Mouse (Mus musculus): ENCODE data around the gene Chrna4.

Chrna4 gene

GRCm38 (mm10) chr2:181043437-181043836 is at the start of gene Chrna4:
Gene Chrna4, minus strand, starts transcription at chr2:181043546.
- DNase-seq = no peak

- no peak for DNase-seq
Measured at GRCm38 (mm10) chr2:181090123-181090522, 46.8 kb upstream of the Chrna4 start.

- no peak for DNase-seq
Measured at GRCm38 (mm10) chr2:181084997-181085396, 41.7 kb upstream of the Chrna4 start.

DNA sequence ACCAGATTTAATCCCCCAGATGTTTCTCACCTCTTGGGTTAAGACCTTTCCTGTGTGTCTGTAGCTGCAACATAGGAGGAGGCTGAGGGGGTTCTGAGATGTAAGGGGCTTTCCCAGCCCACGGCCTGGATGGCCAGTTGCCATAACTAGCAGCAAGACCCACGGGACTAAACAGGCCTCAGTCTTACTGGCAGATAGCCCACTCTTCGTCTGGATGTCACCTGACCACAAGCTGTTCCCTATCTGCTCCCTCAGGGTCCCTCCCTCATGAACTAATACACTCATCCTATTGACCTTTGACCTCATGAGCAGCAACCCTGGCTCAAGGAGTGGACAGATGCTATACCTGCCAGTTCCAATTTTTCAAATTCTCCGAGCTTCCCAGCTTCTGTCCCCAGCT is 40.6 kb upstream of the Chrna4 start:
- no peak for DNase-seq

DNA sequence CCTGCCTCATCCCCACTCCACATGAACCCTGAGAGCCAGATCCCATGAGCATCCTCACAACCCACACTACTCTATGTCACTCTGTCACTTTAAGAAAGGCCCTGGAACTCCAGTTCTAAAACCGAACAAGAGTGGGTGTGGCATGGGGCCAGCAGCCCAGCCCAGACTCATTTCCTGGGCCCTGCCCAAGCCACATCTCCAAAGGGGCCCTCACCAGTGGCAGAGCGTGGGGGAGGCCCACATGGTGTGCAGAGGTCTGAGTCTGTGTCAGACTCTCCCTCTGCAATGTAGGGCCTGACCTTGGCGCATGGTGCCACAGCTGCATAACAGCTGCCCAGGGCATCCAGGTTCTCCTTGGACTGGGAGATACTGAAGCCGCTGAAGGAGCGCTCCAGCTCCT is 37.5 kb upstream of the Chrna4 start:
- DNase-seq = no peak

DNA sequence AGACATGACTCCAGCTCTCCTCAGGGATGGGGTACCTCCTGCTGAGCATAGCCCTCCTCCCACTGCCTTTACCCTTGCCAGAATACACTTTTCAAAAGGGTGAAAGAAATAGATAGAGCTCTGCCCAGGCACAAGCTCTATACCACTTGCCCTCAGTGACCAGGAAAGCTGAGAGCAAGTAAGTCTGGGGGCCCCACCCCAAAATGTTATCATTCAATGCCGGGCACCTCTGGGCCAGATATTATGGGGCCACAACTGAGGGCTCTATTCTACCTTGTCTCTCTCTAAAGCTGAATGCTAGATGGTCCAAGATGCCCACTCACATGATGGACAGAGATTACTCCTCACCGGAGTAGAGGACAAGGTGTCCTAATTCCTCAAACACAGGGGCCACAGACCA is 36.2 kb upstream of the Chrna4 start:
- no peak for DNase-seq

- no peak for DNase-seq
Measured at GRCm38 (mm10) chr2:181078908-181079307, 35.6 kb upstream of the Chrna4 start.

GRCm38 (mm10) chr2:181075501-181075900 is 32.2 kb upstream of the Chrna4 start:
- no peak for DNase-seq

- no peak for DNase-seq
Measured at GRCm38 (mm10) chr2:181072403-181072714, 29.0 kb upstream of the Chrna4 start.

- peak; percentile 92 for DNase-seq
Measured at GRCm38 (mm10) chr2:181071706-181072402, 28.5 kb upstream of the Chrna4 start.

GRCm38 (mm10) chr2:181070136-181070535 is 26.8 kb upstream of the Chrna4 start:
- no peak for DNase-seq

DNA sequence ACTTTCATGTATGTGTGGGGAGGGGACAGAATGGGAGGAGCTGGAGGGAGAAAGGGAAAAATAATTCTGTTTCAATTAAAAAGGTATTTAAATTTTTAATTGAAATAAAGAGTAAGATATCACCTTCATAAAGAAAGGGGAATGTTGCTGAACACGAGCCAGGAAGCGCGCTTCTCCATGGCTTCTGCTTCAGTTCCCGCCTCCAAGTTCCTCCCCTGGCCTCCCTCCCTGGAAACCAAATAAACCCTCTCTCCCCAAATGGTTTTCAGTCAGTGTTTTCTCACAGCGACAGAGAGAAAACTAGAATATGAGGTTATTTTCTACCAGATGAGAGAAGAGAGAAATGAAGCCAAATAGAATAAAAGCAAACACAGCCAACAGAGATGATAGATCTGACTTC is 25.2 kb upstream of the Chrna4 start:
- no peak for DNase-seq

DNA sequence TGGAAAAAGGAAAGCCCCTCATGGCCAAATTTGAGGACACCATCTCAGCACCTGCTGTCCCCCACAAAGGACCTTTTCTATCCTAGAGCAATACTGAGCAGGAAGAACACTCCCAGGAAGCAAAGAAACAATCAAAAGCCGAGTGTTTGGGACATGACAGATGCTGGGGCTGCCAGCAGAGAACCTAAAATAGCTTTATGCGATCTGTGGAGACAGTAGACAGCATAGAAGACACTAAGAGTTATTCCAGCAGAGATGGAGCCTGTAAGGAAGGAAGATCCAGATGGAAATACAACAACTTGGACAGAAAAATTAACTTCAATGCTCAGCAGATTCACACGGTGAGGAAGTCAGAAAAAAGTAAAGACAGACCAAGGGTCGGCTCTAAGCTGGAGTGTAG is 22.5 kb upstream of the Chrna4 start:
- no peak for DNase-seq

DNA sequence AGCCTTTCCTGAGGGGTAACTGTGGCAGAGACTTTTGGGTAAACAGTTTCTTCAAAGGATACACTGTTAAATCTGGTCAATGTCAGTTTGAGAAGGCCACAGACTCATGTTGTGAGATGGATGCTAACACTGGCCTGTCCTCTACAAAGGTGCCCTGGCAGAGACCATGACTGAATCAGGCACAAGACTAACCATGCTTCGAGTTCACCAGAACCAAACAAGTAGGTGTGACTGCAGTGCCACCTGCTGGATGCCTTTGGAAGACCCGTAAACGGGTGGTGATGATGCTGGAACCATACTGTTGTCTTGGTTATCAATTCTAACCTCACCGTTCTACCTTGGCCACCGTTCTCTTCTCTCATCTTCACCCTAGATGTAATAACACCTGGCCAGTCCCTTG is 16.8 kb upstream of the Chrna4 start:
- DNase-seq = peak; percentile 90

DNA sequence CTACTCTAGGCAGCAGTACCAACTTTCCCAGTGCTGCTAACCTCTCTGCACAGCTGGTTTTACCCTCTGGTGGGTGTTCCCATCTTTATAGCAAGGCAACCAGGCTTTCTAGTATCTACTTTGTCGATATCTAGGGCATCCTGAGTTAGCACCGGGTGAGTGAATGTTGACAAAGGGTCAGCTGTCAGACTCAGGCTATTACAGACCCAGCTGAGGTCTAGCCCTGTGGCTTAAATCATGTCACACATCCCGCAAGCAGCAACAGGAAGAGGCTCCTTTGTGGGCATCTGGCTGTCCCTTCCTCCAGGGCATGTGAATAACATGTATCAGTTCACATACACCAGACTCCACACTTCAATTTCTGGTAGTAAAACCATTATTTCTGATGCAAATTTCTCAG is 14.8 kb upstream of the Chrna4 start:
- no peak for DNase-seq

- no peak for DNase-seq
Measured at GRCm38 (mm10) chr2:181057341-181057740, 14.0 kb upstream of the Chrna4 start.

- peak; percentile 72 for DNase-seq
Measured at GRCm38 (mm10) chr2:181052171-181052570, 8.8 kb upstream of the Chrna4 start.

DNA sequence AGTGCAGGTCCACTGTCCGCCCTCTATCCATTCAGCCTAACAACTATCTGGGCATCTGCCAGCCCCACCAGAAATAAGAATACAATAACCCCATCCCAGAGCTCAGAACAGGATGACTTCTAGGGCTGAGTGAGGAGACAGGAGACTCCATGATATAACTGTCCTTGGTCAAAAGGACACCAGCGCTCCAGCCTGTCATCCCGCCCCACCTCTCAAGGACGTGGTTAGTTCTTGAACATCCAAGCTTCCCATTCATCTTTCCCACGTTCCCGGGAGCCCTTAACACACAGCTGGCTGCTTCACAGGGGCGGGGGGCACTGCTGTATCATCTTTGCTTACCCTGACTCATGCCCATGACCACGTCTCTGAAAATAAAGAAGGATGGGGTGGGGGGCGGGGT is 5.6 kb upstream of the Chrna4 start:
- DNase-seq = no peak

- DNase-seq = peak; percentile 74
Measured at GRCm38 (mm10) chr2:181048252-181048945, 5.1 kb upstream of the Chrna4 start.

GRCm38 (mm10) chr2:181044001-181044400 is 655 bp upstream of the Chrna4 start:
- no peak for DNase-seq

DNA sequence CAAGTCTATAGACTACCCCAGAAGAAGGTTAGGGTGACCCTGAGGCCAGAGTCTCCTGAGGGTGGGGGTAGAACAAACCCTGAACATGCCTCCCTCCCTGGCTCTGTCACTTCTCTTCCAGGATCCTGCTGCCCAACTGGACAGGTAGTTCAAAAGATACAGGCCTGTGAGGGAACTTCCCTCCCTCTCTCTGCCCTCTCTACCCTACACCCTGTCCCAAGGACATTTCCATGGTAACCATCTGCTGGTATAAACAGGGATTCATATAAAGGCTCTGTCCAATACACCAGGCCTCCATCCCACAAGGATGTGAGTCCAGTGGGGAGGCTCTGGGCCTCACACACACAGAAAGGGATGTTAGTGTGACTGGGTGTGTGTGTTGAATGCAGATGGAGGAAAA is 970 bp downstream of the Chrna4 start:
- DNase-seq = no peak

GRCm38 (mm10) chr2:181041941-181042340 is 1.4 kb downstream of the Chrna4 start:
- no peak for DNase-seq

GRCm38 (mm10) chr2:181039356-181039680 is 4.0 kb downstream of the Chrna4 start:
- no peak for DNase-seq

- no peak for DNase-seq
Measured at GRCm38 (mm10) chr2:181038644-181039355, 4.5 kb downstream of the Chrna4 start.
